Mouse (Mus musculus): ENCODE measurements around the gene Fam173b. TPM values are rescaled to one million over a fixed set of nuclear protein-coding genes. Genes with fewer than 3 reads are reported as not detected.
A peak's percentile ranks its signal among the peaks of the same experiment; 100 is the strongest.

Gene Fam173b
- polyA plus RNA-seq, 1 experiment = 34.0 TPM

DNA sequence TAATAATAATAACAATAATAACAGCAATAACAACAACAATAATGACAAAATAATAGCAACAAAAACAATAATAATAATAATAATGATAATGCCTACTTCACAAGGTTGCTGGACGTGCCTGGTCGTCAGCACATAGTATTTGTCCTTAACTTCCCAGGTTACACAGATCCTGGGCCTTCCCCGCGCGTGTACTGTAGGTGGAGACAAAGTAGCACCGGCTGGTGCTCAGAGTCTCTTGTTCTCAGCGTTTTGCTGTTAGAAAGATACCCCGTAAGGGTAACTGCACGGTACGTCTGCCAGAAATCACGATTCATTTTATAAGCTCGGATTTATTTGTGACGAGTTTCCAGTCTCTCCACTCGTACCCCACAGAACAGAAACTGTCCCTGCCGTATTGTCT, 774 bp downstream of the Fam173b start:
- Histone ChIP-seq H3K79me2 (ENCODE audit: control insufficient read depth, insufficient read depth) (peaks cover 73% of the 10 kb centered on the region), H3ac (ENCODE audit: control insufficient read depth, insufficient read length, low read depth) (peak overlapping the region; percentile 76), H3K27me3 (ENCODE audit: control insufficient read depth, insufficient read depth, insufficient read length) (no peaks in the 10 kb centered on the region), H3K4me3 (ENCODE audit: insufficient read depth, poor library complexity, severe bottlenecking) (peak overlapping the region; percentile 99), H3K79me3 (ENCODE audit: low read depth) (peaks cover 46% of the 10 kb centered on the region), H3K36me3 (ENCODE audit: control insufficient read depth, insufficient read depth) (peaks cover 24% of the 10 kb centered on the region)
- peak; percentile 21 for TF ChIP-seq CTCF (IDR thresholded peaks at IDR 0.05; ENCODE audit: control insufficient read depth, insufficient read depth, insufficient read length)
- no peak for TF ChIP-seq USF1 (IDR thresholded peaks at IDR 0.05; ENCODE audit: low read depth)
- no peak for TF ChIP-seq MYOD1 (IDR thresholded peaks at IDR 0.05; ENCODE audit: control insufficient read depth, insufficient read length, low read depth)
- no peak for TF ChIP-seq FOSL1 (IDR thresholded peaks at IDR 0.05; ENCODE audit: insufficient read depth, low read length, poor library complexity, severe bottlenecking)

DNA sequence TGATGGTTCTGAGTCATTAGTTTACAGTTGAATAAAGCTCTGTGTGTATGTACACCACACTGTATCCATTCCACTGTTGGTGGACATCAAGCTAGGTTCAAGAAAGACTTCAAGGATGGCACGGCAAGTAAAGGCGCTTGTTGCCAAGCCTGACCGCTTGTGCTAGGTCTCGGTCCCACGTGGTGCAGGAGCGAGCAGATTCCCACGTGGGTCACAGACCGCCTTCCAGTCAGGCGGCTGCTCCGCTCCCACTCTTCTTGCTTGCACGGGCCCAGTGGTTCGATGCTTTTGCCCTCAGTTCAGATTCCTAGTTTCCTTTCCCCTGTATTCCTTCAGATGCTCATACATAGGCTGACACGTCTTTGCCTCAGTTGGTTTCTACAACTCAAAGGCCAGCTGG, 1.5 kb downstream of the Fam173b start:
- TF ChIP-seq USF1 (IDR thresholded peaks at IDR 0.05; ENCODE audit: low read depth) = no peak
- no peak for TF ChIP-seq MYOG (IDR thresholded peaks at IDR 0.05; ENCODE audit: control insufficient read depth, extremely low read depth, insufficient read length)
- no peak for TF ChIP-seq MAX (IDR thresholded peaks at IDR 0.05)
- no peak for TF ChIP-seq FOSL1 (IDR thresholded peaks at IDR 0.05; ENCODE audit: insufficient read depth, low read length, poor library complexity, severe bottlenecking)
- no peak for TF ChIP-seq MYOD1 (IDR thresholded peaks at IDR 0.05; ENCODE audit: control insufficient read depth, insufficient read length, low read depth)
- no peak for TF ChIP-seq CEBPB (IDR thresholded peaks at IDR 0.05; ENCODE audit: low read depth)
- H3K27me3 ChIP-seq (ENCODE audit: control insufficient read depth, insufficient read depth, insufficient read length) = no peaks in the 10 kb centered on the region

DNA sequence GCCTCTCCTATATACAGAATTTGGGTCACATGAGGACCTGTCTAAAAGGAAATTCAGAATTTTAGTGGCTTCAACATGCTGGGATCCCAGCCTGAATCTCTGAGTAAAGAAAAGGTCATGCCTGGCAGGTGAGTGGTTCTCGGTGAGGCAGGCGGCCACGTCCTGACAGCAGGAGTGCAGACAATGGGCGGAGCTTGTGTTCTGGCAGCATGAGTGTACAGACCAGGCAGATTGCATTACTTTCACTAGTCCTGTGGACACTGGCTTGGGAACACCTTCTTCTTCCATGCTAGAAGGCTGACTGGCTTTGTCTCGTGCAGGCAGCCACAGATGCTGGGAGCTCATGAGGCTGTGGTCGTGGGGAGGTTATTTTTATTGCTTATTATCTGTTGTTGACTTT, 5.2 kb downstream of the Fam173b start:
- Histone ChIP-seq H3K36me3 (ENCODE audit: control insufficient read depth, insufficient read depth) (peaks cover 26% of the 10 kb centered on the region), H3K27me3 (ENCODE audit: control insufficient read depth, insufficient read depth, insufficient read length) (no peaks in the 10 kb centered on the region), H3K4me3 (ENCODE audit: insufficient read depth, poor library complexity, severe bottlenecking) (no peak overlapping the region), H3ac (ENCODE audit: control insufficient read depth, insufficient read length, low read depth) (no peak overlapping the region), H3K79me3 (ENCODE audit: low read depth) (peaks cover 4% of the 10 kb centered on the region), H3K79me2 (ENCODE audit: control insufficient read depth, insufficient read depth) (peaks cover 31% of the 10 kb centered on the region)
- no peak for TF ChIP-seq CTCF (IDR thresholded peaks at IDR 0.05; ENCODE audit: control insufficient read depth, insufficient read depth, insufficient read length)
- TF ChIP-seq USF1 (IDR thresholded peaks at IDR 0.05; ENCODE audit: low read depth) = no peak
- no peak for TF ChIP-seq CEBPB (IDR thresholded peaks at IDR 0.05; ENCODE audit: low read depth)
- TF ChIP-seq MYOG (IDR thresholded peaks at IDR 0.05; ENCODE audit: control insufficient read depth, extremely low read depth, insufficient read length) = no peak
- no peak for TF ChIP-seq MYOD1 (IDR thresholded peaks at IDR 0.05; ENCODE audit: control insufficient read depth, insufficient read length, low read depth)
- no peak for TF ChIP-seq FOSL1 (IDR thresholded peaks at IDR 0.05; ENCODE audit: insufficient read depth, low read length, poor library complexity, severe bottlenecking)
- TF ChIP-seq MAX (IDR thresholded peaks at IDR 0.05) = no peak

More for the DNA sequence above, 1.5 kb downstream of the Fam173b start:
- Histone ChIP-seq H3ac (ENCODE audit: control insufficient read depth, insufficient read length, low read depth) (peak overlapping the region; percentile 27), H3K4me3 (ENCODE audit: insufficient read depth, poor library complexity, severe bottlenecking) (peak overlapping the region; percentile 99), H3K79me2 (ENCODE audit: control insufficient read depth, insufficient read depth) (peaks cover 66% of the 10 kb centered on the region), H3K79me3 (ENCODE audit: low read depth) (peaks cover 39% of the 10 kb centered on the region), H3K36me3 (ENCODE audit: control insufficient read depth, insufficient read depth) (peaks cover 21% of the 10 kb centered on the region)

DNA sequence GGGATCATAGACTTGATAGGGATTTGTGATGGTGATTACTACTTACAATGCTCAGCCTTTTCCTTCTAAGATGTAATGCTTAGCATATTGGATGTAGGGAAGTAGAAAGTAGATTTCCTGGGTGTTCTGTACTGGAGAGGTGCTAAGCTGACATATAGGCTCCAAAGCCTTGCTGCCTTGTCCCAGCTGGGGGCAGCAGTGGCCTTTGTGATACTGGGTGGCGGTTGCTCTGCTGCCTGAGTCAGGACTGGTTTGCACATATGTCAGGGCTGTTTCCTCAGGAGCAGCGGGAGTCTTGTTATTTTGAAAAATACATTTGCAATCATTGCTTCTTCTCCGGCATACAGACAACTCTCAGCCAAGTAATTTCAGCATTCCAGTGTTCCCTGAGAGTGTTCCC, 9.4 kb downstream of the Fam173b start:
- H3K27me3 ChIP-seq (ENCODE audit: control insufficient read depth, insufficient read depth, insufficient read length) = no peaks in the 10 kb centered on the region
- peaks cover 7% of the 10 kb centered on the region for H3K79me2 ChIP-seq (ENCODE audit: control insufficient read depth, insufficient read depth)
- no peak overlapping the region for H3K4me3 ChIP-seq (ENCODE audit: insufficient read depth, poor library complexity, severe bottlenecking)
- H3ac ChIP-seq (ENCODE audit: control insufficient read depth, insufficient read length, low read depth) = no peak overlapping the region
- TF ChIP-seq MYOG (IDR thresholded peaks at IDR 0.05; ENCODE audit: control insufficient read depth, extremely low read depth, insufficient read length) (no peak), MAX (IDR thresholded peaks at IDR 0.05) (no peak), CTCF (IDR thresholded peaks at IDR 0.05; ENCODE audit: control insufficient read depth, insufficient read depth, insufficient read length) (peak; percentile 62), FOSL1 (IDR thresholded peaks at IDR 0.05; ENCODE audit: insufficient read depth, low read length, poor library complexity, severe bottlenecking) (no peak), MYOD1 (IDR thresholded peaks at IDR 0.05; ENCODE audit: control insufficient read depth, insufficient read length, low read depth) (no peak)
- H3K36me3 ChIP-seq (ENCODE audit: control insufficient read depth, insufficient read depth) = peaks cover 44% of the 10 kb centered on the region
- H3K79me3 ChIP-seq (ENCODE audit: low read depth) = no peaks in the 10 kb centered on the region

DNA sequence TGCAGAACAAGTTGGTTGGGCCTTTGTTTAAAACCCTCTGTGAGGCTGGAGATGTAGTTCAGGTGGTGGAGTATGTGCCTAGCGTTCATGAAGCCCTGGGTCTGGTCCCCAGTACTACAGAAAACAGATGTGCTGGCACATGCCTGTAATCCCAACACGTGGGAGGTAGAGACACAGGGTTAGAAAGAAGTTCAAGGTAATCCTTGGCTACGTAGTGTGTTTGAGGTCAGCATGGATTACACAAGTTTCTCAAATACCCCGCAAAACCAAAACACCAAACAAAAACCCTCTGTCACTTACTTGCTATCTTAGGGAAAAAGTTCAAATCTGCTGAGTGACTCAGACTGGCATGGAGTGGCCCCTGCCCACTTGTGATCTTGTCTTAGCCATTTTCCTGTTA, 10.3 kb downstream of the Fam173b start:
- Histone ChIP-seq H3K4me3 (ENCODE audit: insufficient read depth, poor library complexity, severe bottlenecking) (no peak overlapping the region), H3ac (ENCODE audit: control insufficient read depth, insufficient read length, low read depth) (no peak overlapping the region), H3K79me2 (ENCODE audit: control insufficient read depth, insufficient read depth) (peaks cover 4% of the 10 kb centered on the region), H3K79me3 (ENCODE audit: low read depth) (no peaks in the 10 kb centered on the region), H3K36me3 (ENCODE audit: control insufficient read depth, insufficient read depth) (peaks cover 43% of the 10 kb centered on the region), H3K27me3 (ENCODE audit: control insufficient read depth, insufficient read depth, insufficient read length) (no peaks in the 10 kb centered on the region)
- no peak for TF ChIP-seq USF1 (IDR thresholded peaks at IDR 0.05; ENCODE audit: low read depth)
- no peak for TF ChIP-seq CEBPB (IDR thresholded peaks at IDR 0.05; ENCODE audit: low read depth)
- no peak for TF ChIP-seq FOSL1 (IDR thresholded peaks at IDR 0.05; ENCODE audit: insufficient read depth, low read length, poor library complexity, severe bottlenecking)
- TF ChIP-seq MAX (IDR thresholded peaks at IDR 0.05) = no peak
- TF ChIP-seq CTCF (IDR thresholded peaks at IDR 0.05; ENCODE audit: control insufficient read depth, insufficient read depth, insufficient read length) = no peak
- no peak for TF ChIP-seq MYOG (IDR thresholded peaks at IDR 0.05; ENCODE audit: control insufficient read depth, extremely low read depth, insufficient read length)
- no peak for TF ChIP-seq MYOD1 (IDR thresholded peaks at IDR 0.05; ENCODE audit: control insufficient read depth, insufficient read length, low read depth)

DNA sequence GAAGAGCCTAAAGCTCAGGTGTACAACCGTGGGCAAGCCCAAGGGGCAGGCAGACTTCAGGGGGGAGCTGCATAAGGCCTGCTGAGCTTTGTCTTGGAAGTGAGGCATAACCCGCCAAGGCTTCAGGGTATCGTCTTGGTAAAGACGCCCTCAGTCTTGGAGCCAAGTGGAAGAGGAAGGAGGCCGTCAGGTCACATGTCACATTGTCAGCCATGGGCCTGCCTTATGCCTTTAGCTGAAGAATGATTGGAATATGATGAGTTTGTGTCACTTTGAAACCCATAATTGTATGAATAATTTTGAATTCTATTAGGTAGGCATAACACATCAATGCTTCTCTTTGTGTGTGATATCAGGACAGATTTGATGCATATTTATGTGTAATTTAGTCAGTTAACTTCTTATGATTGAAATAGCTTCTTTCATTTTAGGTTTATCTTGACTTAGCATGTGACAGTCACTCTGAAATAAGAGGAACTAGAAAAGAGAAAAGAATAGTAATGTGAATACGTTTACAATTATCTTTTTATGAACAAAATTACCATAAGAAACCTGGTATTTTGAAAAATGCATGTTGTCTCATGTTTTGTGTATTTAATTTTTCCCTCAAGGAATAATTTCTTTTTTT, 12.3 kb downstream of the Fam173b start:
- Histone ChIP-seq H3ac (ENCODE audit: control insufficient read depth, insufficient read length, low read depth) (no peak overlapping the region), H3K79me3 (ENCODE audit: low read depth) (no peaks in the 10 kb centered on the region), H3K36me3 (ENCODE audit: control insufficient read depth, insufficient read depth) (peaks cover 51% of the 10 kb centered on the region), H3K27me3 (ENCODE audit: control insufficient read depth, insufficient read depth, insufficient read length) (no peaks in the 10 kb centered on the region), H3K4me3 (ENCODE audit: insufficient read depth, poor library complexity, severe bottlenecking) (no peak overlapping the region), H3K79me2 (ENCODE audit: control insufficient read depth, insufficient read depth) (no peaks in the 10 kb centered on the region)
- TF ChIP-seq MYOG (IDR thresholded peaks at IDR 0.05; ENCODE audit: control insufficient read depth, extremely low read depth, insufficient read length) = no peak
- TF ChIP-seq MAX (IDR thresholded peaks at IDR 0.05) = no peak
- no peak for TF ChIP-seq MYOD1 (IDR thresholded peaks at IDR 0.05; ENCODE audit: control insufficient read depth, insufficient read length, low read depth)
- no peak for TF ChIP-seq FOSL1 (IDR thresholded peaks at IDR 0.05; ENCODE audit: insufficient read depth, low read length, poor library complexity, severe bottlenecking)

Data from C2C12 (cell line).